ENCODE assay signal across 7 mouse cellular contexts in the genomic region with DNA sequence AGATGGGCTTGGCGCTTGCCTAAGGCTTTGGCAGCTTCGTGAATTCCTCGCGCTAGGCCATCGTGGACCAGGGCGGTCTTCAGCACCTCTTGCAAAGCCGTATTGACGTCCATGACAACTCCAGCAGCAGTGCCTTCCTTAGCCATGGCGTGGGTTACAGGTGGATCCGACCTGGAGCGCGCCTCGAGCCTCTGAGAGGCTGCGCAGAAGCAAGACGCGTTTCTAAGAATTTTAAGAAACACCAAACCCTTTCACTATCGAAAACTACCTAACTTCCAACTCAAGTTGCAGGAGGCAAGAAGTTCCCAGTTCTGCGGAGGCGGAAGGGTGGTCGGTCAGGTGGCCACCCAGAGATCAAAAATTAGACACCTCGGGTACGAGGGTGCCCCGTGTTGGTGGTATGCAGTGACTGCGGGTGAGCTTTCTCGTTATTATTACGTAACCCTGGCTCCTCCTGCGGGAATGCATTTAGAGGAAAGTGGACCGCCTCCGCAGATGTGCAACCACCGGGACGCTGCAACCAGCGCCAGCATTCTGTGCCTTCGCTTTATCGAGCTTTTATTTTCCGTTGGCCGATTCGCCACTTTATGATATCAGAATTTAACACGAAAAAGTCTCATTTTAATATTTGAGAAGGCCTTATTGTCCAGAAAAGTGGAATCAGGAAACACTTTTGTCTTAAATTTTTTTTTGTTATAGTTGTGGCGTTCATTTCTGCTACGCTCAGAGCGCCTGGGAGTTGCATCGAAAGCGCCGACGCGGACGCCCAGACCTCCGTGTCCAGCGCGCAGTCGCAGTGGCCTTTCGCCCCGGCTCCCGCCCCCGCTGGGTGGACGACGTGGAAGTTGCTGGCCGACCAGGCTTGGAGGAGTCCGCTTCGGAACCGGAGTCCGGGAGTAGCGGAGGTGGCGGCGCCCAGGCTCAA. TPM values are rescaled to one million over a fixed set of nuclear protein-coding genes. Genes with fewer than 3 reads are reported as not detected.
A peak's percentile ranks its signal among the peaks of the same experiment; 100 is the strongest.
DNase-seq lines count a peak whose midpoint lies in the region; ATAC-seq lines count a peak whose summit lies in the region.

Gene Arl1 (plus strand): TSS at position 288 of the 925 bp plus-strand sequence.

- peak within 1 kb of the TSS; percentile 70 for H3K4me3 ChIP-seq in embryonic facial prominence, embryonic 11.5 days (ENCODE audit: low read depth, low read length)
- H3K4me3 ChIP-seq in limb, embryonic 11.5 days (ENCODE audit: low read depth, low read length) = peak within 1 kb of the TSS; percentile 100
- H3K4me3 ChIP-seq in midbrain, embryonic 14.5 days (replicated peaks; ENCODE audit: low read depth, low read length) = peak within 1 kb of the TSS; percentile 93

- peak; percentile 98 for DNase-seq in adrenal gland, postnatal 14 days
- peak; percentile 91 for DNase-seq in embryonic facial prominence, embryonic 11.5 days (ENCODE audit: low spot score)
- peak; percentile 99 for DNase-seq in heart, adult 11 months
- DNase-seq in kidney, adult 18-20 months = peak; percentile 93
- DNase-seq in limb, embryonic 11.5 days (ENCODE audit: low spot score) = peak; percentile 91
- DNase-seq in midbrain, embryonic 14.5 days = peak; percentile 95
- peak; percentile 84 to 91 for DNase-seq in spleen, adult 18-20 months

- no peaks in the 10 kb centered on the region for H3K9me3 ChIP-seq in embryonic facial prominence, embryonic 11.5 days (replicated peaks; ENCODE audit: control insufficient read depth, low read length)
- no peaks in the 10 kb centered on the region for H3K9me3 ChIP-seq in limb, embryonic 11.5 days (ENCODE audit: control insufficient read depth, low read length)
- no peaks in the 10 kb centered on the region for H3K9me3 ChIP-seq in midbrain, embryonic 14.5 days (ENCODE audit: control insufficient read depth, low read length)

- H3K4me1 ChIP-seq in embryonic facial prominence, embryonic 11.5 days (ENCODE audit: control insufficient read depth, insufficient read depth, low read length) = no peaks in the 10 kb centered on the region
- H3K4me1 ChIP-seq in limb, embryonic 11.5 days (ENCODE audit: control insufficient read depth, insufficient read depth, low read length) = peaks cover 4% of the 10 kb centered on the region
- peaks cover 12% of the 10 kb centered on the region; the same call in 1 of the 2 replicates for H3K4me1 ChIP-seq in midbrain, embryonic 14.5 days (ENCODE audit: control insufficient read depth, insufficient read depth, low read length)

- peak within 1 kb of the TSS; percentile 36 for H3K27ac ChIP-seq in embryonic facial prominence, embryonic 11.5 days (replicated peaks; ENCODE audit: low read depth, low read length)
- peak within 1 kb of the TSS; percentile 50; the same call in 1 of the 2 replicates for H3K27ac ChIP-seq in limb, embryonic 11.5 days (replicated peaks; ENCODE audit: low read depth, low read length)
- H3K27ac ChIP-seq in midbrain, embryonic 14.5 days (replicated peaks; ENCODE audit: low read depth, low read length) = peak within 1 kb of the TSS; percentile 70

- peak within 1 kb of the TSS; percentile 80 for H3K4me2 ChIP-seq in embryonic facial prominence, embryonic 11.5 days (ENCODE audit: low read depth, low read length)
- peak within 1 kb of the TSS; percentile 78 for H3K4me2 ChIP-seq in limb, embryonic 11.5 days (ENCODE audit: low read depth, severe bottlenecking)
- H3K4me2 ChIP-seq in midbrain, embryonic 14.5 days (ENCODE audit: low read length) = peak within 1 kb of the TSS; percentile 93

- H3K27me3 ChIP-seq in embryonic facial prominence, embryonic 11.5 days (ENCODE audit: control insufficient read depth, insufficient read depth, low read length) = no peaks in the 10 kb centered on the region
- no peaks in the 10 kb centered on the region for H3K27me3 ChIP-seq in limb, embryonic 11.5 days (ENCODE audit: control insufficient read depth, insufficient read depth, low read length)
- no peaks in the 10 kb centered on the region for H3K27me3 ChIP-seq in midbrain, embryonic 14.5 days (ENCODE audit: control insufficient read depth, insufficient read depth, low read length)

- H3K36me3 ChIP-seq in embryonic facial prominence, embryonic 11.5 days (replicated peaks; ENCODE audit: control insufficient read depth, insufficient read depth, low read depth, low read length) = no peaks in the 10 kb centered on the region
- H3K36me3 ChIP-seq in limb, embryonic 11.5 days (ENCODE audit: control insufficient read depth, insufficient read depth, low read length) = no peaks in the 10 kb centered on the region
- no peaks in the 10 kb centered on the region for H3K36me3 ChIP-seq in midbrain, embryonic 14.5 days (ENCODE audit: control insufficient read depth, insufficient read depth, low read length)

- under 1% methylated on average over 65 of the region's 65 CpGs for WGBS in embryonic facial prominence, embryonic 11.5 days
- under 1% methylated on average over 65 of the region's 65 CpGs for WGBS in limb, embryonic 11.5 days
- under 1% methylated on average over 65 of the region's 65 CpGs for WGBS in midbrain, embryonic 14.5 days

- peak; percentile 92 for ATAC-seq in embryonic facial prominence, embryonic 11.5 days (replicated peaks; ENCODE audit: insufficient number of reproducible peaks, low FRiP score, low TSS enrichment, low read depth)
- peak; percentile 94 for ATAC-seq in limb, embryonic 11.5 days (ENCODE audit: insufficient number of reproducible peaks, low FRiP score, low TSS enrichment, low read depth)
- peak; percentile 94 for ATAC-seq in midbrain, embryonic 14.5 days (ENCODE audit: low FRiP score, low TSS enrichment)

- H3K9ac ChIP-seq in embryonic facial prominence, embryonic 11.5 days (replicated peaks; ENCODE audit: low read length) = peak within 1 kb of the TSS; percentile 78
- H3K9ac ChIP-seq in limb, embryonic 11.5 days (ENCODE audit: low read length) = peak within 1 kb of the TSS; percentile 95
- H3K9ac ChIP-seq in midbrain, embryonic 14.5 days (replicated peaks; ENCODE audit: low read length) = peak within 1 kb of the TSS; percentile 88

RNA-seq across cellular contexts. Expression of gene Arl1, which starts in this region (rescaled TPM):
- 89.2 and 93.7 TPM in 2 replicates for total RNA-seq in adrenal gland, postnatal 14 days (2021)
- 192 and 196 TPM in 2 replicates for polyA plus RNA-seq in embryonic facial prominence, embryonic 11.5 days (2014; fragmentation: Nextera tagmentation; extraction: Ambion mirVana)
- 177 and 184 TPM in 2 replicates for polyA plus RNA-seq in limb, embryonic 11.5 days (2014; fragmentation: Nextera tagmentation; extraction: Ambion mirVana)
- polyA plus RNA-seq in midbrain, embryonic 14.5 days (2014; fragmentation: Nextera tagmentation; extraction: Ambion mirVana) = 150 and 153 TPM in 2 replicates

Comparison
In these comparisons a context has a peak if more than half of its experiments do, and no peak if none do; other contexts are left out.
1. Peak in every context shown above with its lines: DNase-seq, ATAC-seq, H3K4me3 ChIP-seq and H3K27ac ChIP-seq.